Mouse (Mus musculus) G1E (cell line): ENCODE data around the gene Tmem251. TPM values are rescaled to one million over a fixed set of nuclear protein-coding genes. Genes with fewer than 3 reads are reported as not detected.

Source experiments
- ATAC-seq: 2 replicates; pipeline ENCODE4 v1.8.0; 2016; ENCODE audit warnings: mild to moderate bottlenecking; ENCODE audit not compliant: insufficient number of reproducible peaks, poor library complexity, low FRiP score, severe bottlenecking; ENCODE audit errors: extremely low read depth
- DNase-seq: peaks from one replicate; pipeline ENCODE4 v3.0.0; 2012; ENCODE audit warnings: low spot score
- H3K27me3 ChIP-seq: 2 replicates; pipeline ENCODE4 v1.6.1; 2012; ENCODE audit warnings: mild to moderate bottlenecking, low read length, inconsistent platforms; ENCODE audit not compliant: insufficient read depth
- H3K36me3 ChIP-seq: replicated peaks from 2 replicates; pipeline ENCODE3; 2012; ENCODE audit warnings: mild to moderate bottlenecking, inconsistent platforms
- H3K4me1 ChIP-seq: 2 replicates; pipeline ENCODE4 v1.6.1; 2012; ENCODE audit warnings: low read depth, low read length, inconsistent platforms, mixed read lengths; ENCODE audit not compliant: insufficient read depth
- H3K4me3 ChIP-seq: 2 replicates; pipeline ENCODE4 v1.5.1; 2012; ENCODE audit warnings: low read depth, mild to moderate bottlenecking, inconsistent platforms, low read length, moderate library complexity, mixed read lengths
- H3K9me3 ChIP-seq: replicated peaks from 2 replicates; pipeline ENCODE4 v1.6.1; 2012; ENCODE audit warnings: inconsistent platforms
- CTCF ChIP-seq: IDR thresholded peaks from 2 replicates; pipeline ENCODE4 v1.5.1; 2012; ENCODE audit warnings: low read depth, low read length, inconsistent platforms, mixed read lengths
- GATA1 ChIP-seq: IDR thresholded peaks from 2 replicates; pipeline ENCODE4 v1.6.1; 2012; ENCODE audit warnings: borderline replicate concordance, low read length, inconsistent platforms, mixed read lengths
- GATA2 ChIP-seq: IDR thresholded peaks from 2 replicates; pipeline ENCODE4 v1.6.1; 2012; ENCODE audit warnings: low read depth, low read length, inconsistent platforms, borderline replicate concordance
- POLR2AphosphoS5 ChIP-seq: IDR thresholded peaks from 2 replicates; pipeline ENCODE4 v1.6.1; 2012; ENCODE audit warnings: low read depth, low read length, inconsistent platforms; ENCODE audit not compliant: insufficient replicate concordance
- TAL1 ChIP-seq: conservative IDR thresholded peaks from 2 replicates; pipeline ENCODE4 v1.6.1; 2012; ENCODE audit warnings: low read depth, low read length, inconsistent platforms, mixed read lengths
- polyA plus RNA-seq: library from polyadenylated mRNA; stranded (reverse); fragments of >175 nt; gene quantifications from 2 replicates; pipeline ENCODE4 v1.2.3, GENCODE M21; 2012
- total RNA-seq, 2 experiments: library from RNA; stranded (forward) in 1 of 2; stranded (reverse) in 1 of 2; fragments of 200-1000 nt in 1 of 2; fragments of >200 nt in 1 of 2; fragmentation: Nextera tagmentation in 1 of 2; gene quantifications; 2 replicates each; pipeline ENCODE4 v1.2.3; 2014 to 2017

Gene Tmem251
- total and polyA plus RNA-seq, 3 experiments: 2.3 to 22.6 (median 5.1) TPM

GRCm38 (mm10) chr12:102733381-102733780, 10.2 kb upstream of the Tmem251 start:
- Histone ChIP-seq H3K4me1 (peaks cover 25% of the 10 kb centered on the region), H3K4me3 (no peak overlapping the region)
- DNase-seq: peak; percentile 57

DNA sequence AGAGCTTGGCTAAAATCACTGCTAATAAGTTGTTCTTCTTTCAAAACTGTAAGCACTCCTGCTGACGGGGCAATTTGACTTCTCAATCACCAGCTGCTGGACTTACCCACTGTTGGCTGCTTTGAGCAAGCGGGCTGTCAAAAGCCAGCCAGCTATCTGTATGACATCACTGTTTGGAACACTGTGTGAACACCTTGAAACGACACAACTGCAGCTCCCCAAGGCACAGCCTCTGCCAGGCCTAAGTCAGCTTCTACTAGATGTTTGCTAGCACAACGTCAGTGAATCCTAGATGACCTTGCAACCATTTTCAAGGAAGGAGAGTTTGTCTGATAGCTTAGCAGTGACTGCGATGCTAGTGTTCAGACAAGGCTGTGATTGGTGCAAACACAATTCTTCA, 4.5 kb upstream of the Tmem251 start:
- H3K36me3 ChIP-seq: peaks cover 44% of the 10 kb centered on the region
- TF ChIP-seq GATA2 (no peak), TAL1 (no peak), GATA1 (no peak), POLR2AphosphoS5 (no peak), CTCF (no peak)
- DNase-seq: no peak
- ATAC-seq: no peak
- peaks cover 18% of the 10 kb centered on the region for H3K4me1 ChIP-seq
- H3K4me3 ChIP-seq: no peak overlapping the region
- no peaks in the 10 kb centered on the region for H3K9me3 ChIP-seq
- no peaks in the 10 kb centered on the region for H3K27me3 ChIP-seq

More at GRCm38 (mm10) chr12:102733381-102733780, 10.2 kb upstream of the Tmem251 start:
- Histone ChIP-seq H3K36me3 (peaks cover 10% of the 10 kb centered on the region), H3K9me3 (no peaks in the 10 kb centered on the region), H3K27me3 (no peaks in the 10 kb centered on the region)
- ATAC-seq: peak; percentile 36
- TF ChIP-seq GATA1: no peak
- TF ChIP-seq POLR2AphosphoS5: no peak
- peak; percentile 88 for TF ChIP-seq CTCF
- TF ChIP-seq TAL1: no peak

DNA sequence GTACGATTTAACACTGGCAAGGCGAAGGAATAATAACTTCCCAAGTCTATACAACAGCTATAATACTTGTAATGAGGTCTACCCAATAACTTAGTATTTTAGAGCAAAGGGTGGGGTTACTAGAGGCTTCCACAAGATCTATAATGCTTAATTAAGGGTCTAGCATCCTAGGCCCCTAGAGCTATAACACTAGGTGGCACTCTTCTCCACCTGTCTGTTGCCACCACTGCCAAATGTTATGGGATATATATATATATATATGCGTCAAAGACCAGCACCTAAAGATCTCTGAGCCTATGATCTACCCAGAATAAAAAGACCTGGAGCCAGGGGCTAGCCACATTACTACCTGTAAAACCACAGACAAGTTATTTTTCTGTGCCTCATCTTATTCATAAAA, 3.3 kb upstream of the Tmem251 start:
- Histone ChIP-seq H3K4me3 (no peak overlapping the region), H3K9me3 (no peaks in the 10 kb centered on the region), H3K36me3 (peaks cover 44% of the 10 kb centered on the region), H3K27me3 (no peaks in the 10 kb centered on the region), H3K4me1 (peaks cover 28% of the 10 kb centered on the region)
- TF ChIP-seq CTCF (no peak), TAL1 (no peak), GATA1 (no peak), POLR2AphosphoS5 (no peak), GATA2 (no peak)
- peak; percentile 28 for DNase-seq
- no peak for ATAC-seq

DNA sequence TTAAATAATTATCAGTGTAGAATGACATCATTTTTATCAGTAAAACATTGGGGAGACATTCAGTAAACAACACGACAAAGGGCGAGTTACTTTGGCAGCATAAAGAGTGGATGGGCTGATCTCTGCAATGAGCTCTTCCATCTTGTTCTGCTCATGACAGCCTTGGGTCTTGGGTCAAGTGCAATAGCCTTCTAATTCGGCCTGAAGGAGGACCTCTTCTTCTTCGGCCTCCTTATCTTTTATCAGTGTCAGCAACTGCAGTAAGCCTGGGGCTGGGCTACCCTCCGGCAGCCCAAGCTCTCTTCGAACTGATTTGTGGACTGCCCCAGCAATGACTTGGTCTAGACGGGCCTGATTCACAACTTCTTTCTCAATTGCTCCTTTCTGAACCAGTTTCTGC, 1.5 kb upstream of the Tmem251 start:
- no peak for TF ChIP-seq TAL1
- no peak for TF ChIP-seq GATA1
- no peak for TF ChIP-seq GATA2
- no peak for TF ChIP-seq POLR2AphosphoS5
- no peak for TF ChIP-seq CTCF
- Histone ChIP-seq H3K27me3 (no peaks in the 10 kb centered on the region), H3K36me3 (peaks cover 55% of the 10 kb centered on the region), H3K4me3 (no peak overlapping the region), H3K4me1 (peaks cover 43% of the 10 kb centered on the region), H3K9me3 (no peaks in the 10 kb centered on the region)
- no peak for ATAC-seq
- no peak for DNase-seq

DNA sequence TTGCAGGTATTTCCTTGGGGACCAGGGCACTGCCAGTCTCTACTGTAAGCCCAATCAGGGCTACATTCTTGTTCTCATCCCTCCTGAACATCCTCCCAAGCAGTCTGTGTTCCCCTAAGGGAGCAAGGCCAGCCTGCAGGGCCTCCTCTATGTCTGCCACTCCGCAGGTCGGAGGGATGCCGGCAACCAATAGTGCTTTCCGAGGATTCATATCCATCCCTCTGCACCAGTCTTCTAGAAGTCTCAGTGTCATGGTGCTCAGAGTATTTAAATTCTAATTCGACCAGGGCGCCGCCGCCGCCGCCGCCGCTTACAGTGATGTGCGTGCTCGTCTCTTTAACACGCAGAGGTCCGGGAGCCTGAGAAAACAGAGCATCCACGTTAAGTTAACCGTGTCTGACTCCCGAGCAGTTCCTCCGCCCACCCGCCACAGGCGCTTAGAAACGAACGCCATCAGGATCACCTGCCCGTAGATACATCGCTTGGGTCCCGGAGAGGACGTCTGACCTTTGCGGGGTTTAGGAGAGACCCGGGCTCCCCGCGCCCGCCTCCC, 450 bp upstream of the Tmem251 start:
- DNase-seq (no peak), ATAC-seq (peak; percentile 9)
- Histone ChIP-seq H3K36me3 (peaks cover 65% of the 10 kb centered on the region), H3K27me3 (no peaks in the 10 kb centered on the region), H3K4me3 (peak overlapping the region; percentile 78), H3K4me1 (peaks cover 48% of the 10 kb centered on the region), H3K9me3 (no peaks in the 10 kb centered on the region)
- no peak for TF ChIP-seq GATA2
- TF ChIP-seq CTCF: no peak
- TF ChIP-seq POLR2AphosphoS5: no peak

DNA sequence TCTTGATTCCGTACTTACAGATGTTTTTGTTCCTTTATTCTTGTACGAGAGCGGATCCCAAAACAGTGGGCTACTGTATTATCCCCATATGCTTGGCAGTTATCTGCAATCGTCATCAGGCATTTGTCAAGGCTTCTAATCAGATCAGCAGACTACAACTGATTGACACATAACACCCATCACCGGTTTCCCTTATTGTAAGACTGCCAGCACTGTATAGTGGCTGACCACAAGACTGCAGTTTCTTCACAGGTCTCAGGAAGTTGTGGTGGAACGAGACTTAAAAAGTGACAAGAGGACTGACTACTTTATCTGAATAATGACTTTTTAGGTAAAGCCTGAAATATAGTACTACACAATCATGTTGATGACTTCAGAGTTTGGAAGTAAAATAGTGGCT, 1.3 kb downstream of the Tmem251 start:
- Histone ChIP-seq H3K4me3 (peak overlapping the region; percentile 78; the same call in 1 of the 2 replicates), H3K36me3 (peaks cover 72% of the 10 kb centered on the region), H3K4me1 (peaks cover 56% of the 10 kb centered on the region), H3K27me3 (no peaks in the 10 kb centered on the region), H3K9me3 (no peaks in the 10 kb centered on the region)
- TF ChIP-seq GATA2: no peak
- TF ChIP-seq CTCF: no peak
- peak; percentile 67 for ATAC-seq
- peak; percentile 57 for DNase-seq
